Mouse (Mus musculus): Measurements from ENCODE around the gene Ms4a5. TPM values are rescaled to one million over a fixed set of nuclear protein-coding genes. Genes with fewer than 3 reads are reported as not detected.
"Not testable (repeated sequence)": the region's sequence is repeated elsewhere in the genome, so short reads cannot be mapped to it uniquely, and the experiment has no call there.

The Ms4a5 gene
- total RNA-seq (2021) = not detected
- long read RNA-seq, experiment 1 = 0 reads
- long read RNA-seq, experiment 2 = 0 reads

DNA sequence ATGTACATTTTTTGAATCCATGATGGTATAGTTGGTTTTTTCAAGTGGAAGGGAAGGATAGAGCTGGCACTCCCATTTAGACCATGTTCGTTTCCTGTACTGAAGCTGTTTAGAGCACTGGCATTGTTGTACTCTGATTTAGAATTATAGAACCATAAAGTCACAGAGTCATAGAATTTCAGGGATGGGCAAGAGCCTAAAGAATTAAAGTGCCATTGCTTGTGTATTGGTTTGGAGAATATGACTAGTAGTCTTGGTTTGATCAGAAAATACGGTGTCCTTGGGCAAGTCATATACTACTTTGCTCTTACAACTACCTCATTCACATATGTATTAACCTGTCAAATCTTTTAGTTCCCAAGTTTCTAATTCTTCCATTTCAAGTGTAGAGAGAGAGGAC, at the start of gene Ms4a5:
TSS of gene Ms4a5 (minus strand) at position 101 of the 400 bp plus-strand sequence.
- DNase-seq (ENCODE audit: low spot score in 2 of 2) = no peak

DNA sequence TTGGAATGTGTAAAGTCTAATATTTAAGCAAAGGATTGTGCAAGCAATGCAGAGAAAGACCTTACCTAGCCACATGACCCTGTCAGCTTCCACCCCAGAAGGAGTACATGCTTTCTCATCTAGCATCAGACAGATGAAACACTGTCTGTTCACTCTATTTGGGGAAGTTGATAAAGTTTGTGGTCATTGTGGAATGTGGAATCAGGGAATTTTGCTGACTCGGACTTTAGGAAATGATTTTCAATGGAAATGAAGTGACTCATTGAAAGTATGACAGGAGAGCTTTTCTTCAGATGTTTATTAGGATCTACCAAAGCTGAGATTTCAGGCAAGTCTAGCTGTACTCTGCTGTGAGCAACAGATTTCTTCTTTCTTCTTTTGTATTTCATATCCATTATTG, 37.5 kb upstream of the Ms4a5 start:
- no peak for DNase-seq (ENCODE audit: low spot score in 2 of 2)

DNA sequence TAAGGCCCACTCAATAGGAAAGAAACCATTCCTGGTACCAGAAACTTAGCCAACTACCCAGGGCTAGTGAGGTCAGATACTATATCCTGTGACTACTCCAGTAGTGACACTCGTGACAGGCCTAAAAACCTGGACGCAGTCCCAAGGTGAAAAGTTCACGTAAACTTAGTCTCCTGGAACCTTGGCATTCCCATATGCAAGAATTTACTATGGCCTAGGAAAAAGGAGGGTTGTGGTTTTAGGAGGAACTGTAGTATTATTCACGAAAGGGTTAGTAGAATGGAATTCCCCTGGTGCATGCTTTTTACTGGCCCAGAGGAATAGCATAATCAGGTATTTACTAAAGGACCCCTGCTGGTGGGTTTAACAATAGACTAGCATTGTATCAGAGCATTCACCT, 33.1 kb upstream of the Ms4a5 start:
- no peak for DNase-seq (ENCODE audit: low spot score in 2 of 2)

DNA sequence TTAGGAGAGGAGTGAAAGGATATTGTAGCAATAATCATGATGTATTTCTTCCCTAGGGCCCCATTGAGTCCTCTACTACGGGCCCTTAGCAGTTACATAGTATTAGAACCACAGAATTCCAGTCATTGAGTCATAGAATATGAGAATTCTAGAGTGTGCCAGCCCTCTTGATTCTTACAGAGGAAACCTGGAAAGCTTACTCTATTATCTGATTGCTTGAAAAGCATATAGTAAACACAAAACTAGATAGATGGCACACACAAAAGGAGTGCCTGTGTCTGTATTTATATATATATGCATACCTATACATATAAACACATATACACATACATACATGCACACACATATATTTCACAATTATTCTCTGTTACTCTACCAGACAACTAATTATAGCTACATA, 30.7 kb upstream of the Ms4a5 start, which contains the start of gene Ms4a14:
TSS of gene Ms4a14 (minus strand) at position 101 of the 400 bp plus-strand sequence.
- no peak for DNase-seq (ENCODE audit: low spot score in 2 of 2)

DNA sequence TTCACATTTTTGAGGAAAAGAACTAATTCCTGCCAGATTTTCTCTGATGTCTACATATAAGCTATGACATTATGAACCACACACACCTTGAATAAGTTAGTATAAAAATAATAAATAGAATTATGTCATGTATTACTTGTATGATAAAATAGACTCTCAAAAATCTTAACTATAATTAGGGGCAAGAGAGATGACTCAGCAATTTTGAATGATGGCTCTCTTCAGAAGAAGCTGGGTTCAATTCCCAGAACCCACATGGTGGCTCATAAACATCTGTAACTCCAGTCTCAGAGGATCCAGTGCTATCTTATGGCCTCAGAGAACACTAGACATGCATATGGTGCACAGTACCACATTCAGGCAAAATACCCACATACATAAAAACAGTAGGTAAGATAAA, 25.2 kb upstream of the Ms4a5 start:
- DNase-seq (ENCODE audit: low spot score in 2 of 2) = no peak

DNA sequence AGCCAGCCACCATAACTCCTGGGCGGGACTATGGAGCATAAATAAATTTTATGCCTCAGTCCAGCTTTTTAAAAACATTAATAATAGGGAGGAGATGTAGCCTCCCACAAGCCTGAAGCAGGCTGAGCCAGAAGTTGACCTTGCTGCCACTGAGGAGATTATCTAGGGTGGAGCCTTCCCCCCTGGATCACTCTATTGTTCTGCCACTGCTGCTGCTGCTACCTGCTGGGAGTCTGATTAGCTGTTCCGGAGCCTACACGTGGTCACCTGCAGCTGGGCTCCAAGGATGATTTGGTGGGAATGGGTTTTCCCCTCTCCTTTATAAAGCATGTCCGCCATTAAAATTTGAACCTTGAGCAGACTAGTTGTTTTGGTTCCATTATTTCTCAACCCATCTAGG, 15.9 kb upstream of the Ms4a5 start:
- not testable (repeated sequence) for DNase-seq (ENCODE audit: low spot score in 2 of 2)

DNA sequence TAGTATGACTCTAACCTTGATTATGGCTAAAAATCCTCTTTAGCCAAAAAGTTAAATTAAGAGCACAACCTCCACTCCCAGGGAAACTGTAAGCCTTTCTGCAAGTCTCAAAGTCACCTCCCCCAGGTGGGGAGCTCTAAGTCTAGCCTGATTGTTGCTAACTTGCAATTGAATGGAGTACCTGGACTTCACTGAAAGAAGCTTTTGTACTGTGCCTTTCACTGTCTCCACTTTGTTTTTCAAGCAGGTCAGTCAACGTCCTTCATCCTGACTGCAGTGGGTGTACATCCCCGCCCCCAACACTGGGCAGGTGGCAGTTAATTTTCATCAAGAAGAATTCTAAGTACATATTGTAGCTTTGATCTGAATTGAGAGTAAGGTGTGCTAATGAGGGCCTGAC, 15.3 kb upstream of the Ms4a5 start:
- DNase-seq (ENCODE audit: low spot score in 2 of 2) = no peak

DNA sequence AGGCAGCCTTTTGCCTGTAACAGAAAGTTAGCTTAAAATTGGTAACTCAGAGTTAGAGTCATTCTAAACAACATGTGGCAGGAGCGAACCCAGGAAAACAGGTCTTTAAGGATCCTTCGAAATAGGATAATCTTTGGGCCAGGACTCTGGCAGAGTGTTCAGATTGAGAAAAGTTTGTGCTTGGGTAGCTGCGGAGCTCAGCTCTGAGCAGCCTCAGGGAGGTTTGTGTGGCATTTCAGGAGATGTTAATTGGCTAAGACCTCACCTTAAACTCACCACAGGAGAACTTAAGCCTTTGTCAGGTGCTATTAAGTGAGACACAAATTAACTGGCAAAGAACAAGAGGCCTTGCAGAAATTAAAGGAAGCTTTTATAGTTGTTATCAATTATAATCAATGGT, 9.9 kb upstream of the Ms4a5 start:
- DNase-seq (ENCODE audit: low spot score in 2 of 2) = not testable (repeated sequence)

DNA sequence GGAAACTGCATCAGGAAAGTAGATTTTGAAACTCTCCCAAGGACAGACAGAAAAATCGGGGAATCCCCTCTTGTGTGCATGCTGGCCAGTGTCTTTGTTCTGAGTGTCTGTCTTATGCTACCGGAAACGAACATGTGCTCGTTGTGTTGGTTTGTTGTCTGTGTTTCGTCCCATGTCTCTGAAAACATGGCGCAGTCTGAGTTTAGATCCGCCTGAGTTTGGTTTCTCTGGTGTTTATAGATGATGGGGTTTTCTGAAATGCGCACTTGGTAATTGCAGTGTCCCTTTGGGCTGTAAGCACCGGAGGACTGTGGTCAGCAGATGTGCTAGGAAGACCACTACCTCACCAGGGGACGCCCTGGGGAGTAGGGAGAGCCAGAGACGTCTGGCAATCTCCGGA, 9.3 kb upstream of the Ms4a5 start:
- DNase-seq (ENCODE audit: low spot score in 2 of 2) = peak in 1 of 2 experiments; percentile 5

DNA sequence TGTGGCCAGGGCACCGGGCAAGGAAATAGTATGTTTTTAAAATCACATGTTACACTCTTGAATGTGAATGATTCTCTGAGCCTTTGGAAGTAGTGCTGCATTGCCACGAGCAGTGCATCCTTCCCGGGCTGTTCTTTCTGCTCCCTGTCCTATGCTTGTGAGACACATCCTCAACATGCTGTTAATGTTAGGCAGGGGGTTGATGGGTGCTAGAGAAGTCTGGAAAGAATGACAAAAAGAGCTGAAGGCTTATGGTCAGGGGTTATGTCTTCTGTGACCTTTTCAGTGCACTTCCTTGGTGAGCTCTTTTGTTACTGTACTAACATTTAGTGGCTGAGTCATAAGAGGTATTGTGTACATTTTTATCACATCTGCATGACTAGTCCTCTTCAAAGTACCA, 3.5 kb downstream of the Ms4a5 start:
- no peak for DNase-seq (ENCODE audit: low spot score in 2 of 2)

DNA sequence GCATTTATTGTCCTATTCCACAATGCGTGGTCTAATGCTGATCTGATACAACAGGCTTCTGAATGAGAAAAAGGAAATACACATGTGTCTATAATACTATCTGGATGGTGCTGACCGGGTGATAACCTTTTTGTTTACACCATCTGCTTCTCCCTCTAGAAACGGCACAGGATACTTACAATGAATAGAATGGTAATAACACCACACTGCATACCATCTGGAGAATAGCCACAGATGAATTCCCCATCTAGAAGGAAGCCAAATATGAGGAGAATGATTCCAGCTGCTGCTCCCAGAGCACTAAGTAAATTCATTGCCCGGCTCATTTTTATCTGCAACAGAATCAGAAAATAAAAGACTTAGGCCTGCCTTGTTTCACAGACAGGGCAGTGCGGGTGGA, 7.2 kb downstream of the Ms4a5 start:
- no peak for DNase-seq (ENCODE audit: low spot score in 2 of 2)

DNA sequence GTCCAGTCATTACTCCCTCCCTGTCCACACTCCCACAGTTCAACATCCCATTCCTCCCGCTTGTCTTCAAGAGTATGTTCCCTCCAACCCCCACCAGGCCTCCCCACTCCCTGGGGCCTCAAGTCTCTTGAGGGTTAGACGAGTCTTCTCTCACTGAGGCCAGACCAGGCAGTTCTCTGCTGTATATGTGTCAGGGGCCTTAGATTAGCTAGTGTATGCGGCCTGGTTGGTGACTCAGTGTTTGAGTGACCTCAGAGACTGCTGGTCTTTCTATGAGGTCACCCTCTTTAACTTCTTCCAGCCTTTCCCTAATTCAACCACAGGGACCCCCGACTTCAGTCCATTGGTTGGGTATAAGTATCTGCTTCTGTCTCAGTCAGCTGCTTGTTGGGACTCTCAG, 16.7 kb downstream of the Ms4a5 start:
- no peak for DNase-seq (ENCODE audit: low spot score in 2 of 2)

DNA sequence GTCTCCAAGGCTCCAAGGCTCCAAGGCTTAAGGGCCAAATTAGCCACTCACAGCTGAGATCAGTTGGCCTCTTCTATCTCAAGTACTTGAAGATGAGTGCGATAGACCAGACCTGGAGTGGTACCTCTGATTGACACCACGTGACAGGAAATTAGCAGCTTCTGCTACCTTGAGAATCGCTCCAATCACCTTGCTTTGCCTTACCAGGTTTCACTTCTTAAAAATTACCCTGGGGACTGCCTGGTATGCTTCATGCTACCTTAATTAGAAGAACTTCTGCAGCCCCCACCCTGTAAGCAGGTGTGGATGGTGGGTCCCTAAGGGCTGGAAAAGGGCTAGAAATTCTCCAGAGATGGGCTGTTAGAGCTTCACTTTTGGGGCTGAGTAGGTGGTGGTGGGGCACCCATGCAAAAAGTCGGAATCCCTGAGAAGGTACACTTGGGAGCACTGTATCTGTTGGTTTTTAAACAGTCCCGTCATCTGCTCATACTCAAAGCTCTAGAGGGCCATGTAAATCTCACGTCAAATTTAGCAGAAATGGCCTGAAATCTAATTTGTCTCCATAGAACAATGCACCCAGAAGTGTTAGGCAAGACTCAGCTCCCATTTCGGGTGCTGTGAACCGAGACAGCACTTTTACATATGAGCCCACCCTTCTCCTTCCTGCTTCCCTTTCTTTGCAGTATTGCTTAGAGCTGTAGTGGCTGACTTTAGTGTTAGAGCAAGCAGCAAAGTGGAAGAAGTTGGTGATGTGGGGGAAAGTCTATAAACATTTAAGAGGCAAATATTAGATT, 17.4 kb downstream of the Ms4a5 start, which contains the start of gene Ms4a1:
TSS of gene Ms4a1 (minus strand) at position 190 of the 794 bp plus-strand sequence.
- DNase-seq (ENCODE audit: low spot score in 2 of 2) = no peak

DNA sequence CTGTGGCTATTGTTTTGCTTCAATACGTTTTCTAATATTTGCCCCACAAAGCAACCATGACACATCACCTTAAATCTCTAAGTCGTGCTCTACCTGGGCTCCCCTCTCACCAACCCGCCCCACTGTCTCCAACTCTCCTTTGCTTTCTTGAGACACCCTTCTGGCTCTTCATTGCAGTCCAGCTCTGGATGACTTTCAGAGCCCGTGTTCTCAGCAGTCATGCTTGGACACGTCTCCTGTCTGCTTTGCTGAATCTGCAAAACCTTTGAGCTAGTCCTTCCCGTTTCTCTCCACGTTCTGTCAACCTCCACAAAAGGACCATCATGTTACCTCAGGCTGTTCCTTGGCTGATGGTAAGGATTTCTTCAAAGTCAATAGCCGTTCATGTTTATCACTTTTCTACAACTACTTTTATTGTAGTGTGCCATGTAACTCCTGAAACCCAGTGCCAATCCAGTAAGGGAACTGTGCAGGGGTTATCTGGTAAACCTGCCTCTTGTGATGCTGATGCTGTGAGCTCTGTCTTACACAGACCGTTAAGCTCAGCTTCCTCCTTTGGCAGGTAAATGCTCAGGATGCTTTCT, 19.0 kb downstream of the Ms4a5 start:
- no peak for DNase-seq (ENCODE audit: low spot score in 2 of 2)

DNA sequence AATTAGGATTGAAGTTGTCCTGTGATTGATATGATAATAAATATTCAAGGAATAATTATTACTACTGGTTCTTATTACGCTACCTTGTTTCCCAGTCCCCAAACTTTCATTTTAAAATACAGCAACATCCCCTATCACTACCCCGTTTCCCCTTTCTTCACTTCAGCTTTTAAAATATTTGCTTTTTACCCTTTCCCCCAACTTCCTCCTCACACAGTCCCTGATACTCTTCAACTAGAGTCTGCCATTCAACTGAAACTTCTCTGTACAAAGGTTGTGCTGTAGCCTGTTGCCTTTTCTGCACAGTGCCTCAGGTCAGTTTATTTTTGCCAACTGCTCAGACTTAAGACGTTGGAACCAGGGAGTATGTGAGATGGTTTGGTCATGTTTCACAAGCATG, 20.1 kb downstream of the Ms4a5 start:
- no peak for DNase-seq (ENCODE audit: low spot score in 2 of 2)

DNA sequence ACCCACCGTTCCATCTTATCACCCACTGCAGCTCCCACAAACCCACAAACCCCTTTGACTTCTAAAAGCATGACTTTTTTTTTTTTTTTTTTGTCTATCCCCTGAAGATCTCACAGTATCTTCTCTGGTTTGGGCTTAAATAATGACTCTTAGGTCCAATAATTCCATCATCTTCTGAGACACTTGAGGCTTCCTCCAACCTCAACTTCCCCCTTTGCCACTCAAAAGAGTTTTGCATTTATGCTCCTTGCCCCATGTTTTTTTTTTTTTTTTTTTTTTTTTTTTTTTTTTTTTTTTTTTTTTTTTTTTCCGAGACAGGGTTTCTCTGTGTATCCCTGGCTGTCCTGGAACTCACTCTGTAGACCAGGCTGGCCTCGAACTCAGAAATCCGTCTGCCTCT, 20.7 kb downstream of the Ms4a5 start:
- not testable (repeated sequence) for DNase-seq (ENCODE audit: low spot score in 2 of 2)

DNA sequence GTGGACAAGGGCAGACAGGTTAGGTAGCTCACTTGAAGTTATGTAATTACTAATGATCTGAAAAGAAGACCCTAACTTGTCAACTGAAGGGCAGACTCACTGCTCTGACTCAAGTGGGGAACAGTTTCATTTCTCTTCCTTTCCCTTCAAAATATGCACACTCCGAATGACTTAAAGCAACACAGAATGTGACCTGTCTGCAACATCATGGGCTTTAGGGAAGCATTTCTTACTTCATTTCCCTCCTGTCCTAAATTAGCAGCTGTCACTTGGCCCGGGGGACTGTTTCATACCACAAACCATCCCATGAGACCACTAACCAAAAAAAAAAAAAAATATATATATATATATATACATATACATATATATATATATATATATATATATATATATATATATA, 22.2 kb downstream of the Ms4a5 start:
- no peak for DNase-seq (ENCODE audit: low spot score in 2 of 2)

DNA sequence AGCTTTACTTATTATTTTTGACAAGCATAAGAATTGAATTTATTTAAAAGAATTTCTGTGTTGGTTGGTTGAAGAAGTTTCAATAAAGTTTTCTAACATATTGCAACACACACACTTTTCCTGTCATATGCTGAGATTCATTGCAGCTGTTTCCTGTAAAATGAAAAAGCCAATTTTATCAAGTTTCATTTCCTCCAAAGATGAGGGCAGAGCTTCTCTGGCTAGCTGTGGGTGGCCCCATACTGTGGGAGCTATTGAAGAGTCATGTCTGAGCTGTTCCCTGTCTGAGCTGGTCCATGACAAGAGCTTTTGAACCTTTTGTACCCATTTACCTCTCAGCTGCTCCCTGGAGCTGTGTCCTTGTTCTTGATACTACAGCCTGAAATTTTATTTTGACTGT, 39.4 kb downstream of the Ms4a5 start:
- DNase-seq (ENCODE audit: low spot score in 2 of 2) = no peak

DNA sequence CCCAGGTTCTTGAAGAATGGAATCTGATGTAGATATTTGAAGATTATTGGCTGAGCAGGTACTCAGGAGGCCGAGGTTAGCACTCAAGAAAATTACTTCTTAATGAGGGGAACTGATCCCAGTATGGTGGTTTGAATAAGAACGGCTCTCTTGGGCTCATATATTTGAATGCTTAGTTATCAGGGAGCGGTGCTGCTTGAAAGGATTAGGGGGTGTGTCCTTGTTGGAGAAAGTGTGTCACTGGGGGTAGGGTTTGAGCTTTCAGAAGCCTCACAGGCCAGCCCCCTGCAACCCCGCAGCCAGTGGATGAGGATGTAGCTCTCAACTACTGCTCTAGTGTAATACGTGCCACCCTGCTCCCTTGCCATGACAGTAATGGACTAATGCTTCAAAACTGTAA, 41.1 kb downstream of the Ms4a5 start:
- DNase-seq (ENCODE audit: low spot score in 2 of 2) = no peak

DNA sequence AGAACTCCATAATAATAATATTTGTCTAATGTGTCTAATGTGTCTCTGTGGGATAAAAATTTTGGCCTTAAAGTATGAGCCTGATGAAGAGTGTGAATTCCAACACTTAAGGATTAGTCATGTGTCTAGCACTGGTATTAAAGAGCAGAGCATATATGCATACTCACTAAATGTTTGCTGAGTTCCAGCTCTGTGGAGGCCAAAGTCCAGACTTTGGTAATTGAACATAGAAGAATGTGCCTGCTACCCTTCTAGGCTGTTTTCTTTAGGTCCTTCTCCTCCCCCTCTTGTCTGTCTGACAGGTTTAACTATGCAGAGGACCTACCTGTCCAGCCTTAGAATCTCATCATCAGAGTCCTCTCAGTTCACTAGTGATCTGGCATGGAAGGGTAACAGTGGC, 47.9 kb downstream of the Ms4a5 start:
- no peak for DNase-seq (ENCODE audit: low spot score in 2 of 2)

DNA sequence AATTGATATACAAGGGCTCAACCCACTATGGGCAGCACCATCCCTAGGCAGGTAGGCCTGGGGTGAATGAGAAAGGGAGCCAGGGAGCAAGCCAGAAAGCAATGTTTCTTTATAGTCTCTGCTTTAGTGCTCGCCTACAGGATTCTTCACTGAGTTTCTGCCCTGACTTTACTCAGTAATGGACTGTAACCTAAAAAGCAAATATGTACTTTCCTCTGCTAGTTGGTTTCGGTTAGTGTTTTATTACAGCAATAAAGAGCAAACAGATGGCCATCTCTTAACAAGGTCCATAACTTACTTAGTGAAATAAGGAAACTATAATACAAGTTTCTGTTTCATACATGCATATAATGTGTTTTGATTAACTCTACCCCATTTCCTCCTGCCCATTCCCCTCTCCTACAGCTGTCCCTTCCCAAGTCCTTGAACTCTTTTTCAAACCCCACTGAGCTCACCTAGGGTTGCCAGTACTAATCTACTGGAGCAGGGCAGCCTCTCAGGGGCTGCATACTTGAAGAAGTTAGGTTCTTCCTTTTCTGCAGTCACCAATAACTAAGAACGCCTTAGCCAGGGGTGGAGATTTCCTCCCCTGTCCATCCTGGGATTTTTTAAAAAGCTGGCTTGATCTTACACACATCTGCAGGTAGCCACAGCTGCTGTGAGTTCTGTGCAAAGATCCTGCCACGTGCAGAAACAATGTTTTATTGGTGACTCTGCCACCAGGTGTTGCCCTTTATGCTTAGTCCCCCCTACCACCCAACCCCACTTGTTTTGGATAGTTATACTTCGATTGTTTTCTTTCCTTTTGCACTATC, 48.5 kb downstream of the Ms4a5 start:
- no peak for DNase-seq (ENCODE audit: low spot score in 2 of 2)

DNA sequence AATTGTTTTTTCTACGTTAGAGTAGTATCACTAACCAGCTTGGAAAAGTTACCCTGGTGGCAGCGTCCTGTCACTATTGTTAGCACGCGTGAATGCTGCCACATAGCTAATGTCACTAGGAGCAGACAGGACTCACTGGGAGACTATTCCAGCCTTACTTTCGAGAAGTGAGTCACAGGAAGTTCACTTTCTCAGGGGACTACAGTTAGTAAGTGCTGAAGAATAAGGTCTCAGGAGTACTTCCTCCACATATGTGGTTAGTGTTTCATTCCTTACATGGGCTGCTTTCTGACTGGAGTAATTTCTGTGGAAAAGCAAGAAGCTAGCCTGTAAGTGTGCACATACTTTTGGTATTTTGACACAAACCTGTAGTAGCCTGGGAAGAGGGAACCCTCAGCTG, 49.4 kb downstream of the Ms4a5 start:
- no peak for DNase-seq (ENCODE audit: low spot score in 2 of 2)

All from adrenal gland, adult 18-20 months (tissue).